Mouse (Mus musculus): ENCODE results near the gene 4931440F15Rik. TPM values are rescaled to one million over a fixed set of nuclear protein-coding genes. Genes with fewer than 3 reads are reported as not detected.

4931440F15Rik gene
- polyA plus RNA-seq, 1 experiment = 0.15 TPM

GRCm38 (mm10) chr11:29815261-29815660 lies 10.2 kb downstream of the 4931440F15Rik start:
- Histone ChIP-seq H3K27me3 (ENCODE audit: control insufficient read depth, insufficient read depth, low read length) (no peaks in the 10 kb centered on the region), H3K27ac (ENCODE audit: control insufficient read depth, insufficient read depth, low read length) (no peak overlapping the region), H3K4me3 (ENCODE audit: control insufficient read depth, insufficient read depth, low read length) (no peak overlapping the region), H3K36me3 (ENCODE audit: control insufficient read depth, insufficient read depth, low read length) (no peaks in the 10 kb centered on the region), H3K4me1 (replicated peaks; ENCODE audit: control insufficient read depth, insufficient read depth, low read length) (no peaks in the 10 kb centered on the region)
- TF ChIP-seq POLR2A (IDR thresholded peaks at IDR 0.05; ENCODE audit: control insufficient read depth, extremely low read depth, insufficient read depth, low read length, poor library complexity) = no peak
- no peak for TF ChIP-seq CTCF (IDR thresholded peaks at IDR 0.05; ENCODE audit: borderline replicate concordance, control insufficient read depth, extremely low read depth, insufficient read depth, low read length, poor library complexity)
- 98% methylated on average over 3 of the region's 3 CpGs for WGBS
- no peak for DNase-seq

DNA sequence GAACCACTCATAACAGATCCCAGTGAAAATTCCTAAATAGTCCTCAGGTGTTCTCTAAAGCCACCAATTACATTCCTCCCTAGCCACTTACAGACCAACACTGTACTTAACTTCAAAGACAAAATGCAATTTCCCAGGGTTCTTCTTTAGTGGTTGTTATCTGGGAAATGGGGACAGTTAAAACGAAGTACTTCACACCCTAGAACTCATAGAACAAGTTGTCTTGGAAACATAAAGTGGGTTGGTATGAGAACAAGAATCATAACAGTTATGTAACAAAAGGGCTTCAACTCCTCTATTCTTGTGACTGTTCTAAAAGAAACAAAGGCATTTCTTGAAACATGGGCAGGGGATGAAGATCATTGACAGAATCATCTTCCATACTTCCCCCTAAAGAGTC lies 12.2 kb downstream of the 4931440F15Rik start:
- DNase-seq = no peak
- Histone ChIP-seq H3K27ac (ENCODE audit: control insufficient read depth, insufficient read depth, low read length) (no peak overlapping the region), H3K36me3 (ENCODE audit: control insufficient read depth, insufficient read depth, low read length) (no peaks in the 10 kb centered on the region), H3K4me3 (ENCODE audit: control insufficient read depth, insufficient read depth, low read length) (no peak overlapping the region), H3K4me1 (replicated peaks; ENCODE audit: control insufficient read depth, insufficient read depth, low read length) (no peaks in the 10 kb centered on the region), H3K27me3 (ENCODE audit: control insufficient read depth, insufficient read depth, low read length) (no peaks in the 10 kb centered on the region)
- no peak for TF ChIP-seq CTCF (IDR thresholded peaks at IDR 0.05; ENCODE audit: borderline replicate concordance, control insufficient read depth, extremely low read depth, insufficient read depth, low read length, poor library complexity)
- no peak for TF ChIP-seq POLR2A (IDR thresholded peaks at IDR 0.05; ENCODE audit: control insufficient read depth, extremely low read depth, insufficient read depth, low read length, poor library complexity)
- 92% methylated on average over 1 of the region's 1 CpGs for WGBS

- Histone ChIP-seq H3K27ac (ENCODE audit: control insufficient read depth, insufficient read depth, low read length) (no peak overlapping the region), H3K27me3 (ENCODE audit: control insufficient read depth, insufficient read depth, low read length) (no peaks in the 10 kb centered on the region), H3K4me3 (ENCODE audit: control insufficient read depth, insufficient read depth, low read length) (no peak overlapping the region), H3K4me1 (replicated peaks; ENCODE audit: control insufficient read depth, insufficient read depth, low read length) (no peaks in the 10 kb centered on the region), H3K36me3 (ENCODE audit: control insufficient read depth, insufficient read depth, low read length) (no peaks in the 10 kb centered on the region)
- no peak for TF ChIP-seq POLR2A (IDR thresholded peaks at IDR 0.05; ENCODE audit: control insufficient read depth, extremely low read depth, insufficient read depth, low read length, poor library complexity)
- no peak for TF ChIP-seq CTCF (IDR thresholded peaks at IDR 0.05; ENCODE audit: borderline replicate concordance, control insufficient read depth, extremely low read depth, insufficient read depth, low read length, poor library complexity)
- WGBS = 94% methylated on average over 3 of the region's 3 CpGs
- no peak for DNase-seq
Observed at GRCm38 (mm10) chr11:29812475-29812874, 13.0 kb downstream of the 4931440F15Rik start.

- no peak overlapping the region for H3K27ac ChIP-seq (ENCODE audit: control insufficient read depth, insufficient read depth, low read length)
- DNase-seq = no peak
- H3K4me3 ChIP-seq (ENCODE audit: control insufficient read depth, insufficient read depth, low read length) = no peak overlapping the region
- H3K4me1 ChIP-seq (replicated peaks; ENCODE audit: control insufficient read depth, insufficient read depth, low read length) = no peaks in the 10 kb centered on the region
- TF ChIP-seq CTCF (IDR thresholded peaks at IDR 0.05; ENCODE audit: borderline replicate concordance, control insufficient read depth, extremely low read depth, insufficient read depth, low read length, poor library complexity) (no peak), POLR2A (IDR thresholded peaks at IDR 0.05; ENCODE audit: control insufficient read depth, extremely low read depth, insufficient read depth, low read length, poor library complexity) (no peak)
- WGBS = 58% methylated on average over 3 of the region's 3 CpGs
- no peaks in the 10 kb centered on the region for H3K36me3 ChIP-seq (ENCODE audit: control insufficient read depth, insufficient read depth, low read length)
- H3K27me3 ChIP-seq (ENCODE audit: control insufficient read depth, insufficient read depth, low read length) = no peaks in the 10 kb centered on the region
Observed at GRCm38 (mm10) chr11:29810324-29810723, 15.1 kb downstream of the 4931440F15Rik start.

DNA sequence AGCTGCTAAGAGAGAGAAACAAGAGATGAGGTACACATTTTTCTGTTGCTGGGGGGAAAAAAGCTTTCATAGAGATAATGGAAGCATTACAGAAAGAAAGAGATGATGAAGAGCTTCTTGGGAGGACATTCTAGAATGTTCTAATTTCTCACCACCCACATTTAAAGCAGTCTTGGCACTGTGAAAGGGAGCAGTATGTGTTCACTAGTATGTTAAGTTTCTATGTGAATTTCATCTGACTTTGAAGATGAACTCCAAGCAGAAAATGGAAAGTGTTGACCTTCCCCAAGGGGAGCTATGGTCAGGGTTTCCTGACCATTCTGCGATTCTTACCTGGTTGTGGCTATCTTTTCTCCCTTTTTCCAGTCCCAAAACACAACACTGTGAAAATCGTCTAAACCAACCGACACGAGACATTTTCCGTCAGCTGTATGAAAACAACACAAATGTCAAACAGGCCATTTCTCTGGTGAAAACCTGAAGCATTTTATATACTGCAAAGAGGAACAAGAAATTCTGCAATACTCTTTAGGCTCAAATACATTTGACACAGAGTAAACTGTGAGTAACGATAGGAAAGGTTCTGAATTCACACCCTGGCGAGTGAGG lies 16.4 kb downstream of the 4931440F15Rik start:
- H3K36me3 ChIP-seq (ENCODE audit: control insufficient read depth, insufficient read depth, low read length) = no peaks in the 10 kb centered on the region
- no peak for TF ChIP-seq POLR2A (IDR thresholded peaks at IDR 0.05; ENCODE audit: control insufficient read depth, extremely low read depth, insufficient read depth, low read length, poor library complexity)
- TF ChIP-seq CTCF (IDR thresholded peaks at IDR 0.05; ENCODE audit: borderline replicate concordance, control insufficient read depth, extremely low read depth, insufficient read depth, low read length, poor library complexity) = no peak
- H3K4me1 ChIP-seq (replicated peaks; ENCODE audit: control insufficient read depth, insufficient read depth, low read length) = no peaks in the 10 kb centered on the region
- H3K27ac ChIP-seq (ENCODE audit: control insufficient read depth, insufficient read depth, low read length) = no peak overlapping the region
- no peaks in the 10 kb centered on the region for H3K27me3 ChIP-seq (ENCODE audit: control insufficient read depth, insufficient read depth, low read length)
- no peak overlapping the region for H3K4me3 ChIP-seq (ENCODE audit: control insufficient read depth, insufficient read depth, low read length)
- 84% methylated on average over 7 of the region's 7 CpGs for WGBS
- DNase-seq = no peak

DNA sequence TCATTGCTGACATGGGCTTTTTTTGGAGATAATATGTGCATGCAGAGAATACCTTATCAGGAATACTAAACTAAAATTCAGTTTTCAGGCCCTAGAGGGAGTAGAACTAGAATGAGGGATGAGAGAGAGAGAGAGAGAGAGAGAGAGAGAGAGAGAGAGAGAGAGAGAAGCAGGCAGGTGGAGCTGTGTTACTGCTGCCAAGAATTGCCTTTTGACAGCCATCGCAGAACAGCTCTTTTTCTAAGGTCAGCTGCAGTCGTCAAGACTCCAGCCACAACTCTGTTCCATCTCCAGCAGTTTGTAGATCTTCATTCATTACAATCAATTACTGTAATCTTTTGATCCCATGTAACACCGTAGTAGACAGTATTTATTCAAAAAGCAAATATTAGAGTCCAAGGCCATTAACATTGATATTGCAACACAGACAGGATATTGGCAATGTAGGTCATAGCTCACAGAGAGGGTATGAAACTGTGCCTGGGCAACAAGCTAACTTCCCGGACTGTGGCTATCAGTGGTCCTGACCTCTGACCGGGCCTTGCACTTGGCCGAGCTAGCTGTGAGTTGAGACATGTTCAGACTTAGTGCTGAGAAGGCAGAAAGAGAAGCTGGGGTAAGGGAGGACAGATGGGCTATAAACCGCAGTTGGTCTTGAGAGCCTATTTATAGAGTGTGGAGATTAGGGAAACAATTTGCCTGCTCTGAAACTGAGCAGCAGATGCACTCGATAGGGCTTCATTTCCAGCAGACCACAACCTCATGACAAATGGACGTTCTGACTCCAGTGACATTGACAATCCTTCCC lies 17.1 kb downstream of the 4931440F15Rik start:
- TF ChIP-seq CTCF (IDR thresholded peaks at IDR 0.05; ENCODE audit: borderline replicate concordance, control insufficient read depth, extremely low read depth, insufficient read depth, low read length, poor library complexity) = no peak
- no peak for TF ChIP-seq POLR2A (IDR thresholded peaks at IDR 0.05; ENCODE audit: control insufficient read depth, extremely low read depth, insufficient read depth, low read length, poor library complexity)
- H3K4me3 ChIP-seq (ENCODE audit: control insufficient read depth, insufficient read depth, low read length) = no peak overlapping the region
- no peak overlapping the region for H3K27ac ChIP-seq (ENCODE audit: control insufficient read depth, insufficient read depth, low read length)
- DNase-seq = no peak
- no peaks in the 10 kb centered on the region for H3K27me3 ChIP-seq (ENCODE audit: control insufficient read depth, insufficient read depth, low read length)
- H3K4me1 ChIP-seq (replicated peaks; ENCODE audit: control insufficient read depth, insufficient read depth, low read length) = no peaks in the 10 kb centered on the region
- H3K36me3 ChIP-seq (ENCODE audit: control insufficient read depth, insufficient read depth, low read length) = no peaks in the 10 kb centered on the region
- WGBS = 46% methylated on average over 9 of the region's 9 CpGs
